Mouse (Mus musculus): Measurements from ENCODE around the gene Olfr781. TPM values are rescaled to one million over a fixed set of nuclear protein-coding genes. Genes with fewer than 3 reads are reported as not detected.

Olfr781 gene
- polyA plus RNA-seq (2012; rRNA removed; ENCODE audit: low replicate concordance) = not detected in 2 replicates

GRCm38 (mm10) chr10:129328554-129328953, at the start of gene Olfr781:
TSS of gene Olfr781 (plus strand) at chr10:129328854.

GRCm38 (mm10) chr10:129317817-129318216, 10.8 kb upstream of the Olfr781 start, which contains the start of gene Olfr780:
TSS of gene Olfr780 (plus strand) at chr10:129318117.

GRCm38 (mm10) chr10:129348550-129348949, 19.9 kb downstream of the Olfr781 start, which contains the start of gene Olfr782:
TSS of gene Olfr782 (plus strand) at chr10:129348850.

Other genes starting within 250 kb of the Olfr781 start
- not detected in 2 replicates for gene Olfr767, start 245.9 kb upstream of the Olfr781 start, polyA plus RNA-seq (2012; rRNA removed; ENCODE audit: low replicate concordance)
- not detected in 2 replicates for gene Olfr768, start 229.5 kb upstream of the Olfr781 start, polyA plus RNA-seq (2012; rRNA removed; ENCODE audit: low replicate concordance)
- not detected in 2 replicates for gene Olfr769, start 211.0 kb upstream of the Olfr781 start, polyA plus RNA-seq (2012; rRNA removed; ENCODE audit: low replicate concordance)
- not detected in 2 replicates for gene Olfr770, start 189.9 kb upstream of the Olfr781 start, polyA plus RNA-seq (2012; rRNA removed; ENCODE audit: low replicate concordance)
- not detected in 2 replicates for gene Olfr771, start 164.1 kb upstream of the Olfr781 start, polyA plus RNA-seq (2012; rRNA removed; ENCODE audit: low replicate concordance)
- gene Olfr772, start 150.9 kb upstream of the Olfr781 start, polyA plus RNA-seq (2012; rRNA removed; ENCODE audit: low replicate concordance) = not detected in 2 replicates
- not detected in 2 replicates for gene Olfr773, start 141.4 kb upstream of the Olfr781 start, polyA plus RNA-seq (2012; rRNA removed; ENCODE audit: low replicate concordance)
- gene Olfr774, start 92.7 kb upstream of the Olfr781 start, polyA plus RNA-seq (2012; rRNA removed; ENCODE audit: low replicate concordance) = not detected in 2 replicates
- not detected in 2 replicates for gene Olfr775, start 80.4 kb upstream of the Olfr781 start, polyA plus RNA-seq (2012; rRNA removed; ENCODE audit: low replicate concordance)
- gene Olfr776, start 69.7 kb upstream of the Olfr781 start, polyA plus RNA-seq (2012; rRNA removed; ENCODE audit: low replicate concordance) = not detected in 2 replicates
- not detected in 2 replicates for gene Olfr777, start 57.4 kb upstream of the Olfr781 start, polyA plus RNA-seq (2012; rRNA removed; ENCODE audit: low replicate concordance)
- not detected in 2 replicates for gene Olfr780, start 10.7 kb upstream of the Olfr781 start, polyA plus RNA-seq (2012; rRNA removed; ENCODE audit: low replicate concordance)
- not detected in 2 replicates for gene Olfr782, start 20.0 kb downstream of the Olfr781 start, polyA plus RNA-seq (2012; rRNA removed; ENCODE audit: low replicate concordance)
- gene Olfr784, start 55.2 kb downstream of the Olfr781 start, polyA plus RNA-seq (2012; rRNA removed; ENCODE audit: low replicate concordance) = 0.12 TPM in 1 of 2 replicates, not detected in the other
- gene Olfr785, start 76.6 kb downstream of the Olfr781 start, polyA plus RNA-seq (2012; rRNA removed; ENCODE audit: low replicate concordance) = not detected in 2 replicates
- not detected in 2 replicates for gene Olfr786, start 98.5 kb downstream of the Olfr781 start, polyA plus RNA-seq (2012; rRNA removed; ENCODE audit: low replicate concordance)
- gene Olfr787, start 133.0 kb downstream of the Olfr781 start, polyA plus RNA-seq (2012; rRNA removed; ENCODE audit: low replicate concordance) = not detected in 2 replicates
- not detected in 2 replicates for gene Olfr788, start 142.1 kb downstream of the Olfr781 start, polyA plus RNA-seq (2012; rRNA removed; ENCODE audit: low replicate concordance)
- gene Olfr789, start 155.9 kb downstream of the Olfr781 start, polyA plus RNA-seq (2012; rRNA removed; ENCODE audit: low replicate concordance) = not detected in 2 replicates
- not detected in 2 replicates for gene Olfr790, start 169.6 kb downstream of the Olfr781 start, polyA plus RNA-seq (2012; rRNA removed; ENCODE audit: low replicate concordance)
- gene Olfr791, start 192.9 kb downstream of the Olfr781 start, polyA plus RNA-seq (2012; rRNA removed; ENCODE audit: low replicate concordance) = not detected in 2 replicates
- not detected in 2 replicates for gene Olfr792, start 210.3 kb downstream of the Olfr781 start, polyA plus RNA-seq (2012; rRNA removed; ENCODE audit: low replicate concordance)
- gene Olfr794, start 238.8 kb downstream of the Olfr781 start, polyA plus RNA-seq (2012; rRNA removed; ENCODE audit: low replicate concordance) = not detected in 2 replicates

Data from subcutaneous adipose tissue, adult 2 months (tissue).